Mouse (Mus musculus) limb, embryonic 11.5 days (tissue): Measurements from ENCODE around the gene Slc25a41. TPM values are rescaled to one million over a fixed set of nuclear protein-coding genes. Genes with fewer than 3 reads are reported as not detected.

ENCODE experiments used
- ATAC-seq: fragments of 200-750 bp; cut with Nextera tagmentation; 2 replicates; pipeline ENCODE4 v1.8.0; 2017; ENCODE audit warnings: low read depth; ENCODE audit not compliant: insufficient number of reproducible peaks, low FRiP score, low TSS enrichment
- DNase-seq: peaks from one replicate; pipeline ENCODE4 v3.0.0-alpha.2; 2015; ENCODE audit warnings: low spot score
- H3K27ac ChIP-seq: fragments of 300-500 bp; sonication (generic); replicated peaks from 2 replicates; pipeline ENCODE4 v1.5.1; 2014; ENCODE audit warnings: low read depth, mild to moderate bottlenecking, low read length
- H3K27me3 ChIP-seq: fragments of 300-500 bp; sonication (generic); 2 replicates; pipeline ENCODE4 v1.6.1; 2014; ENCODE audit warnings: mild to moderate bottlenecking, low read length, mixed read lengths; ENCODE audit not compliant: control insufficient read depth, insufficient read depth
- H3K36me3 ChIP-seq: fragments of 300-500 bp; sonication (generic); 2 replicates; pipeline ENCODE4 v1.6.1; 2014; ENCODE audit warnings: mild to moderate bottlenecking, low read length, moderate library complexity, mixed read lengths; ENCODE audit not compliant: control insufficient read depth, insufficient read depth
- H3K4me1 ChIP-seq: fragments of 300-500 bp; sonication (generic); 2 replicates; pipeline ENCODE4 v1.6.1; 2014; ENCODE audit warnings: low read length, mixed read lengths; ENCODE audit not compliant: control insufficient read depth, insufficient read depth
- H3K4me2 ChIP-seq: fragments of 300-500 bp; sonication (generic); 2 replicates; pipeline ENCODE4 v1.6.1; 2014; ENCODE audit warnings: low read depth, mild to moderate bottlenecking, moderate library complexity; ENCODE audit not compliant: severe bottlenecking
- H3K4me3 ChIP-seq: fragments of 300-500 bp; sonication (generic); 2 replicates; pipeline ENCODE4 v1.5.1; 2014; ENCODE audit warnings: low read depth, low read length
- H3K9ac ChIP-seq: fragments of 300-500 bp; sonication (generic); 2 replicates; pipeline ENCODE4 v1.6.1; 2014; ENCODE audit warnings: mild to moderate bottlenecking, low read length
- H3K9me3 ChIP-seq: fragments of 300-500 bp; sonication (generic); 2 replicates; pipeline ENCODE4 v1.6.1; 2016; ENCODE audit warnings: low read length; ENCODE audit not compliant: control insufficient read depth
- WGBS: fragments of 180-500 bp; shearing (Covaris S2); extraction: QIAGEN DNeasy Blood & Tissue Kit; methylation state at CpG from one replicate; pipeline ENCODE4 v1.1.7; 2014; 5-methylcytosine and 5-hydroxymethylcytosine counted together
- polyA plus RNA-seq: library from polyadenylated mRNA; unstranded; fragments of >200 nt; fragmentation: Nextera tagmentation; extraction: Ambion mirVana; gene quantifications from 2 replicates; pipeline ENCODE4 v1.2.1, GENCODE M21; 2014

Slc25a41 gene
- polyA plus RNA-seq, 1 experiment from 2014 or later: not detected

GRCm38 (mm10) chr17:56986105-56986805, 55.2 kb downstream of the Slc25a41 start:
- Histone ChIP-seq H3K4me1 (peaks cover 5% of the 10 kb centered on the region), H3K9ac (no peak overlapping the region), H3K4me3 (no peak overlapping the region), H3K36me3 (no peaks in the 10 kb centered on the region; the same call in 1 of the 2 replicates), H3K4me2 (no peak overlapping the region), H3K27ac (no peak overlapping the region), H3K27me3 (no peaks in the 10 kb centered on the region), H3K9me3 (no peaks in the 10 kb centered on the region)
- 86% methylated on average over 3 of the region's 3 CpGs for WGBS
- DNase-seq (no peak), ATAC-seq (no peak)

DNA sequence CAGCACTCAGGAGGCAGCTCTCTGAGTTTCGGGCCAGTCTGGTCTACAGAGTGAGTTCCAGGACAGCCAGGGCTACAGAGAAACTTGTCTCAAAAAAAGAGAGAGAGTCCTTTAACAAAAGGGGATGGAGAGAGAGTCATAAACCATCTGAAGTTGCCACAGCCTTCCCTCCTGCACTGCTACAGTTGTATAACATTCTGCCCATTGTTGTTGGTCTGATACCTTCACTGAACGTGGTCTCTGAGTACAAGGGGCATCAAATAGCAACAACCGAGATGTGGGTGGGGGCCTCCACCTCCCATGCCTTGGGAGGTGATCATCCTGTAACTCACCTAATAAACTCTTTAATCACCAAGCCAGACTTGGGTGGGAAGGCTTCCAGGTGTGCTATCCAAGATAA, 55.8 kb downstream of the Slc25a41 start:
- ATAC-seq (no peak), DNase-seq (no peak)
- Histone ChIP-seq H3K4me1 (peaks cover under 1% of the 10 kb centered on the region; the same call in 1 of the 2 replicates), H3K36me3 (no peaks in the 10 kb centered on the region; the same call in 1 of the 2 replicates), H3K4me2 (no peak overlapping the region), H3K9ac (no peak overlapping the region), H3K4me3 (no peak overlapping the region), H3K9me3 (no peaks in the 10 kb centered on the region), H3K27ac (no peak overlapping the region), H3K27me3 (no peaks in the 10 kb centered on the region)
- 67% methylated on average over 3 of the region's 3 CpGs for WGBS

- ATAC-seq (no peak), DNase-seq (no peak)
- no peak overlapping the region for H3K9ac ChIP-seq
- H3K4me2 ChIP-seq: no peak overlapping the region
- 82% methylated on average over 9 of the region's 9 CpGs for WGBS
- no peaks in the 10 kb centered on the region; the same call in 1 of the 2 replicates for H3K36me3 ChIP-seq
- H3K4me3 ChIP-seq: no peak overlapping the region
- no peak overlapping the region for H3K27ac ChIP-seq
- no peaks in the 10 kb centered on the region for H3K9me3 ChIP-seq
- no peaks in the 10 kb centered on the region for H3K4me1 ChIP-seq
- H3K27me3 ChIP-seq: no peaks in the 10 kb centered on the region
Observed at GRCm38 (mm10) chr17:56984886-56985285, 56.6 kb downstream of the Slc25a41 start.

Other genes with a start within 250 kb of the Slc25a41 start
- 2.7 and 2.9 TPM in 2 replicates for gene Rfx2, start 210.6 kb downstream of the Slc25a41 start, polyA plus RNA-seq
- not detected in 2 replicates for gene Acsbg2, start 167.2 kb downstream of the Slc25a41 start, polyA plus RNA-seq
- gene 1700061G19Rik, start 166.2 kb downstream of the Slc25a41 start, polyA plus RNA-seq: 0.40 and 0.50 TPM in 2 replicates
- gene Mllt1, start 106.2 kb downstream of the Slc25a41 start, polyA plus RNA-seq: 33.6 and 43.1 TPM in 2 replicates
- not detected in 2 replicates for gene Acer1, start 59.5 kb downstream of the Slc25a41 start, polyA plus RNA-seq
- gene Clpp, start 51.3 kb downstream of the Slc25a41 start, polyA plus RNA-seq: 155 and 159 TPM in 2 replicates
- gene Alkbh7, start 44.3 kb downstream of the Slc25a41 start, polyA plus RNA-seq: 40.2 and 42.1 TPM in 2 replicates
- 0.72 TPM in 1 of 2 replicates, not detected in the other for gene Pspn, start 41.6 kb downstream of the Slc25a41 start, polyA plus RNA-seq
- gene Gtf2f1, start 30.4 kb downstream of the Slc25a41 start, polyA plus RNA-seq: 73.8 and 76.6 TPM in 2 replicates
- gene Gm17949, start 30.2 kb downstream of the Slc25a41 start, polyA plus RNA-seq: 0.21 and 0.37 TPM in 2 replicates
- gene Khsrp, start 10.1 kb downstream of the Slc25a41 start, polyA plus RNA-seq: 48.4 and 48.7 TPM in 2 replicates
- gene Crb3, start 17.5 kb upstream of the Slc25a41 start, polyA plus RNA-seq: 1.0 and 1.1 TPM in 2 replicates
- 4.5 TPM in 2 replicates for gene Slc25a23, start 18.2 kb upstream of the Slc25a41 start, polyA plus RNA-seq
- gene Dennd1c, start 36.9 kb upstream of the Slc25a41 start, polyA plus RNA-seq: 0.43 and 0.51 TPM in 2 replicates
- 11.1 and 11.8 TPM in 2 replicates for gene Tubb4a, start 46.1 kb upstream of the Slc25a41 start, polyA plus RNA-seq
- 8.4 and 9.3 TPM in 2 replicates for gene Tnfsf9, start 63.7 kb upstream of the Slc25a41 start, polyA plus RNA-seq
- not detected in 2 replicates for gene Cd70, start 108.1 kb upstream of the Slc25a41 start, polyA plus RNA-seq
- gene Tnfsf14, start 152.5 kb upstream of the Slc25a41 start, polyA plus RNA-seq: 0.17 and 0.31 TPM in 2 replicates
- 0.03 and 0.21 TPM in 2 replicates for gene C3, start 186.5 kb upstream of the Slc25a41 start, polyA plus RNA-seq
- gene Gpr108, start 206.8 kb upstream of the Slc25a41 start, polyA plus RNA-seq: 28.2 and 30.8 TPM in 2 replicates
- gene Trip10, start 207.8 kb upstream of the Slc25a41 start, polyA plus RNA-seq: 27.8 and 28.4 TPM in 2 replicates
- gene Vav1, start 237.4 kb upstream of the Slc25a41 start, polyA plus RNA-seq: 1.6 and 1.7 TPM in 2 replicates